Mouse (Mus musculus) spleen, adult 18-20 months (tissue): Measurements from ENCODE around the gene Ankrd6.

Source experiments
- DNase-seq, 2 experiments: peaks; one replicate each; pipeline ENCODE4 v3.0.0; 2022; ENCODE audit warnings: mixed read lengths in 2 of 2

Ankrd6 gene

GRCm38 (mm10) chr4:32899051-32899450 is 51.6 kb downstream of the Ankrd6 start:
- no peak for DNase-seq

DNA sequence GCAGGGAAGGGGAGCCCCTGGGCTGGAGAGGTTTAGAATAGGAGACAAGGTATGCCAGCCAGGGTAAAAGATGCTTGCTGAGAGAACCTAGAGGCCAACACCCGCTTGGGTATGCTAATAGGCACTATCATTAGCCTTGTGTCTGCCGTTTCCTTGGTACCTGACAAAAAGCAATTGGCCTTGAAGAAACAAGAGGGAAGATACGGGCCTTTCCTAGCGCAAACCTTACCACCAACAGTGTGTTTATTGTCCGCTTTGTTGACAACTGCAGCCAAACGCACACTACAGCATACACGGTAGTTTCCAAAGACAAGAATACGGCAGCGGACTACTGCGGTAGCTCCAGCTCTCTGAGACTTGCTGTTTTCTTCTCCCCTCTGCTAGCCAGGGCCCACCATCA is 59.3 kb downstream of the Ankrd6 start:
- no peak for DNase-seq

DNA sequence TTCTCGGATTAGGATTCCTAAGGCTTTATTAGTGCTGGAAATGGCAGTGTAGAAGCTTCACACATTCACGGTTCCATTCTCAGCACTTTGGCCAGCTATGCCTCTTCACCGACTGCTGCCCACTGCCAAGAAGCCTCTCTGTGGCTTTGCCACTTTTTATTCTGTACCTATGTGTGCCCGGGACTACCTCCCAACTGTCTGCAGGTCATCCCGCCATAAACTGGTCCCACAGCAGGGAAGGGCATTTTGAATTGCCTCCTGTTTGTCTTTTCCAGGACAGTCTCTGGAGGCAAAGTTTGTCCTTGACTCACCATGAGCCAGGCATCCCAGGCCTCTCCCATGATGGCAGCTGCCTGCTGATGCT is 59.9 kb downstream of the Ankrd6 start:
- DNase-seq = no peak

DNA sequence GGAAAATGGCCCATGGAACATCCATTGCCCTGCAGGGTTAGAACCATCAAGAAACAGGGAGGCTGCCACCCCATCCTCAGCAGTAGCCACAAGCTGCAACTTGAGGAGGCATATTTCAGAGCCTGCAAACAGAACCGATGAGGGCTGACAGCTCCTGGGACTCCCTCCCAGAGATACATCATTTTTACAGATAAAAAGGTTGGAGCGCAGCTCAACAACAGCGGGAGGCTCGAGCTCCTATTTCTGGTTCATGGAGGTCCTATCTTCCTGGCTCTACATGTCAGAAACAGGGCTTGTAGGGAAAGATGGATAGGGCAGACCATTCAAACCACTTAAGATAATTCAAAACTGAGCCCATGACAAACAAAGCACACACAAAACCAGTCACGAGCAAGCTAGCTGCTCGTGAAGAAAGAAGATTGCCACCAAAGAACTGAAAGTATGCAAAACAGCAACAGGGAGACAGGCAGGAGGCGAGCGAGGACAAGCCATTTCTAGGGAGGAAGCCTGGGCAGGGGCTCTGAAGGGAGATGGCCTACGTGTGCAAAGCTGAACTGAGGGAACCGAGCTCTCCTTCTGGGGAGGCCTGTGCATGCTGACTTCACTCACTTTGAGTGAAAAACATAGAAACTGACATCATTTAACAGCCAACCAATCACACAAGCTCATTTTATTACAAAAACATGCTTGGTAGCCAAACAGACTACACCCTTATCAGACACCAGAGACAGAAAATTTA is 60.5 kb downstream of the Ankrd6 start:
- DNase-seq = no peak

GRCm38 (mm10) chr4:32889246-32889645 is 61.4 kb downstream of the Ankrd6 start:
- DNase-seq = no peak

- no peak for DNase-seq
These were observed 64.2 kb downstream of the Ankrd6 start for GRCm38 (mm10) chr4:32886479-32886878.

DNA sequence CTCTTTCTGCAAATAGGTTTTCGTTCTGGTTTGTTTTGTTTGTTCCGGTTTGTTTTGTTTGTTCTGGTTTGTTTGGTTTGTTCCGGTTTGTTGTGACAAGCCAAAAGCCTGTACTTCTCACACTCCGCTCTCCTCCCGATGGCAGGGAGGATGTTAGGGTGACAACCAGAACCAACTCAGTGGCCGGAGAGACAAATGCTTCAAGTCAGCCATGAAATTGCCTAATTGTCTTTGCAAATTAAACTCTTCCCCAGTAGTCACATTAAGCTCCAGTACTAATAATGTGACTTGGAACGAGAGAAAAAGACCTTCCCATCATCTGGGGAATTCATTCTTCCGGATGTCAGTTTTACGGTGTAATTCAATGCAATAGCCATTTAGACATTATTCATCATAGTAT is 66.0 kb downstream of the Ankrd6 start:
- no peak for DNase-seq

GRCm38 (mm10) chr4:32881001-32881400 is 69.6 kb downstream of the Ankrd6 start:
- no peak for DNase-seq

DNA sequence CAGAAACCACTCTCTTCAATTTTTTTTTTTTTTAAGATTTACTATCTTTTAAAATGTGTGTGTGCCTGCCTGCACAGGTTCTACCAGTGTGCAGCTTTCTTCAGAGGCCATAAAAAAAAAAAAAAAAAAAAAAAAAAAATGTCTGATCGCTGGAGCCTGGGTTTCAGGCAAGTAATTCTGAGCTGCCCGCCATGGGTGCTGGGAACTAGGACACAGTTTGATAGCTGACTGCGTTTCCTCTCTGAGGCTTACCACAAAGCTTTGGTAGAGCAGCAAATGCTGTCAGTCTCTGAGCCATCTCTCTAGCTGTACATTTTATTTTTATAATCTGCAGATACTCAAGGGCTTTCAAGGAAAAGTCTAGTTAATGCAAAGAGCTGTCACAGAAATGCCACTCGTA is 76.0 kb downstream of the Ankrd6 start:
- DNase-seq = no peak

- no peak for DNase-seq
These were observed 78.4 kb downstream of the Ankrd6 start for GRCm38 (mm10) chr4:32872189-32872749.

- no peak for DNase-seq
These were observed 81.3 kb downstream of the Ankrd6 start for GRCm38 (mm10) chr4:32869370-32869769.

GRCm38 (mm10) chr4:32868858-32869257 is 81.8 kb downstream of the Ankrd6 start:
- no peak for DNase-seq

DNA sequence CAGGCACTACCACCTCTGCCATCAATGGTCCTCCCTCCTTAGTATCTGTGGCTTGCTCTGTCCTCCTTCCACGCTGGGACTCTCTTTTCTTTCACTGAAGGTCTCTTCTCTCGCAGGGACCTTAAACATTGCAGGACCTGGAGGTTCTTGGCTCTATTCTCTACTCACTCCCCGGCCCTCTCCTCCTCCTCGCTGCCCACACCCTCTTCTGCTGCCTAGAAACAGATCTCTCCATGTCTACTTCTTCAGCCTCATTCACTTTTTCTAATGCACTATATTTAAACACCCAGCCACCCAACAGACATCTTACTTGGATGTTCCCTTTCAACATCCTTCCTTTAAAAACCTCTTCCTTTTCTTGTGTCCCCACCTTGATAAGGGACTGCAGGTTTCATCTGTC is 82.2 kb downstream of the Ankrd6 start:
- DNase-seq = no peak

DNA sequence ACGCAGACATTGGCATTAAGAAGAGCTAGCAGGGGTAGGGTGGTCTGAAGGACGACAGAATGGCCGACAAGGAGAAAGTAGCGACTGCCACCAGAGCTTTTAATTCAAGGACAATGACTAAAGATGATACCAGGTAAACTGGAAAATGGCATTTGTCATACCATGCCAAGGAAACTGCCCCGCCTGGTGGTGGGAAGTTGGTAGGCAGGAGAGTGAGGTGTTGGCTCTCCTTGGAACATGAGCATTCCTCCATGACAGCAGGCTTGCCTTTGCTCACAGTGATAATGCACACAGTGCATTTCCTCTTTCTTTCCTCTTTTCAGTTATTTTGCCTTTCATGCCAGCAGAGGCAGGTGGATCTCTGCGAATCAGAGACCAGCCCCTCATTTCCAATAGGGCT is 83.2 kb downstream of the Ankrd6 start:
- DNase-seq = no peak

GRCm38 (mm10) chr4:32864867-32865242 is 85.8 kb downstream of the Ankrd6 start:
- DNase-seq = no peak

- DNase-seq = no peak
These were observed 86.3 kb downstream of the Ankrd6 start for GRCm38 (mm10) chr4:32864131-32864866.

GRCm38 (mm10) chr4:32863447-32864130 is 87.1 kb downstream of the Ankrd6 start:
- DNase-seq = no peak

DNA sequence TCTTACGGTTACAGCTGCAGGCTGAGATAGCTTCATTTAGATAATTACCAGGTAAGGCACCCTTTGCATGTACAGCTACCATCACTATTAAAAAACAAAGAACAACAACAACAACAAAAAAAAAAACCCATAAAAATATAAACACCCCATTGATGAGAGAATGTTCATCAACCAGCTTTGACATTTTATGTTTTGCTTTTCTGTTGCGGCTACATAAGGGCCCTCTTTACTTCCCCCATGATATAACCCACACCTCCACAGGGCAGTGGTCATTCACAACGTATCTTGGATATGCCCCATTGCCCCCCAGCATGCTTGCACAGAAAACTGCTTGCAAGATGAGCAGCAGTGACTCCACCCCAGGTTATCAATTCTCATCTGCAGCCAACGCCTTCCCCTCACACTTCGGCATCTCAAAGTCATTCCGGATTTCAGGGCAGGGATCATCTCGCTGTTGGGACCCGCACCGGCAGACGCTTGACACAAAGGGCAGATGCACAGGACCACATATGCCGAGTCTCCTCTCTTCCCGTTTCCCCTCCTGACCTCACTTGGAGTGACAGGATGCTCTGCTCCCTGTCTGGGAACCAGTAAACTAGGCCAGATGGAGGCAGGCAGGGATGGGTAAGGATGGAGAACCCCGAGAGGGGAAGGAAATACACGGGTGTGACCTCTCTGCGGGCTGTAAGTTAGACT is 87.7 kb downstream of the Ankrd6 start:
- no peak for DNase-seq

GRCm38 (mm10) chr4:32862011-32862750 is 88.5 kb downstream of the Ankrd6 start:
- no peak for DNase-seq

DNA sequence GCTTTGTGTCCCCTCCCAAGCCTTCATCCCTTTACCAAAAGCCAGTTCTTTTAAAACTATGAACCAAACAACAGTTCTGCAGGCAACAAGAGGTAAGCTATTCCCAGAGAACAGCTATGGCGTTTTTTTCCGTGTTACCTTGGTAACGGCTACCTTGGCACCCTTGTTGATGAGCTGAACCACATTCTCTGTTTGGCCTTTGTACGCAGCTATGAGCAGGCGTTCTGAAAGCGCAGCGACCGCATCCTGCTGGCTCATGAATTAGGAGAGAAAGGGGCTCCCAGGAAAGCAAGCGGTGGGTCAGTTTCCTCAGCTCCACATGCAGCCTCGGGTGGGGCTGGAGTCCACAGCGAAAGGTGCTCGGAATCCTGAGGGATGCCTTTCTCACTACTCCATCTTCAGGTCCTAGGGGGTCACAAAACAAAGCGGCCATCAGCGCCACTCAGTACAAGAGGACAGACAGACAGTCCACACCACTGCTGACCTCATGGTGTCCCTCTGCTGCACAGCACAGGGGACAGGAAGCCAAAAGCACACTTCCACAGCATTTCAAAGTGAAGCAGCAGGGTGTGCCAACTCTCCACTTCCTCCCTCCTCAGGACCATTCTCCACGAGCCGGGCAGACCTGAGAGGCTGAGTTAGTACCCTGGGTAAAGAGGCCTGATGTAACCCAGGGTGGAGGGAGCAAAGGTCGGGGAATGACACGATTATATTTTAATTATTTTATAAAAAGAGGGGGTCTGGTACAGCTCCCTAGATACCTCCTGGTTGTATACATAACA is 90.3 kb downstream of the Ankrd6 start:
- no peak for DNase-seq

DNA sequence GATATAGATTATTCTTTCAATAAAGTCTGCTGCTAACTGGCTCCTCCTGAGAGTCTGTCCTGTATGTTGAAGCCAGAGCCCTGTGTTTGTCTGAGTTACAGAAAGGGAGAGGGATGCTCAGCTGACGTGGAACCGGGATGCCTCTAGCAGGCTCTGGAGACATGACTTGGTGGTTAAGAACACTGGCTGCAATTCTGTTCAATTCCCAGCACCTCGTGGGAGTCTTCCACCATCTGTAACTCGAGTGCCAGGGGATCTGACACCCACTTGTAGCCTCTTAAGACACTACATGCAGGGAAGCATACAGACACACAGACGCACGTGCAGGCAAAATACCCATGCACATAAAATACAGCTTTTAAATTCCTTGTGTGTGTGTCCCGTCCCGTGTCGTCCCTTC is 95.1 kb downstream of the Ankrd6 start:
- DNase-seq = no peak

- DNase-seq = no peak
These were observed 95.7 kb downstream of the Ankrd6 start for GRCm38 (mm10) chr4:32854956-32855355.
